Mouse (Mus musculus) embryo, embryonic 9.5 days (tissue): ENCODE measurements around the gene Rbm39.
"Not testable (repeated sequence)": the region's sequence is repeated elsewhere in the genome, so short reads cannot be mapped to it uniquely, and the experiment has no call there.

Source experiments
- DNase-seq: peaks from one replicate; pipeline ENCODE4 v3.0.0-alpha.2; 2017; ENCODE audit errors: extremely low spot score

The Rbm39 gene

GRCm38 (mm10) chr2:156180824-156181590 is 969 bp upstream of the Rbm39 start:
- DNase-seq, result no peak

GRCm38 (mm10) chr2:156179796-156180093 is 293 bp downstream of the Rbm39 start:
- DNase-seq, result no peak

GRCm38 (mm10) chr2:156179046-156179795 is 817 bp downstream of the Rbm39 start:
- peak; percentile 79 for DNase-seq

- no peak for DNase-seq
Measured at GRCm38 (mm10) chr2:156177651-156178050, 2.4 kb downstream of the Rbm39 start.

GRCm38 (mm10) chr2:156177079-156177478 is 3.0 kb downstream of the Rbm39 start:
- no peak for DNase-seq

- no peak for DNase-seq
Measured at GRCm38 (mm10) chr2:156166557-156166956, 13.5 kb downstream of the Rbm39 start.

- no peak for DNase-seq
Measured at GRCm38 (mm10) chr2:156165478-156165877, 14.6 kb downstream of the Rbm39 start.

GRCm38 (mm10) chr2:156151538-156151937 is 28.5 kb downstream of the Rbm39 start:
- no peak for DNase-seq

- no peak for DNase-seq
Measured at GRCm38 (mm10) chr2:156147316-156147915, 32.6 kb downstream of the Rbm39 start.

GRCm38 (mm10) chr2:156146272-156146989 is 33.6 kb downstream of the Rbm39 start:
- DNase-seq, result peak; percentile 27

- DNase-seq, result peak; percentile 34
Measured at GRCm38 (mm10) chr2:156145486-156146130, 34.4 kb downstream of the Rbm39 start.

- peak; percentile 95 for DNase-seq
Measured at GRCm38 (mm10) chr2:156143953-156144724, 35.9 kb downstream of the Rbm39 start, which contains the start of the genes Romo1 and Nfs1. TSS of gene Romo1 (plus strand) at chr2:156144039. TSS of gene Nfs1 (minus strand) at chr2:156144186.

GRCm38 (mm10) chr2:156143367-156143766 is 36.7 kb downstream of the Rbm39 start:
- peak; percentile 22 for DNase-seq

GRCm38 (mm10) chr2:156142820-156143219 is 37.2 kb downstream of the Rbm39 start:
- no peak for DNase-seq

GRCm38 (mm10) chr2:156135695-156136094 is 44.3 kb downstream of the Rbm39 start:
- DNase-seq, result no peak

- no peak for DNase-seq
Measured at GRCm38 (mm10) chr2:156134161-156134560, 45.9 kb downstream of the Rbm39 start.

GRCm38 (mm10) chr2:156126992-156127391 is 53.0 kb downstream of the Rbm39 start, which contains the start of gene Gm28036:
TSS of gene Gm28036 (minus strand) at chr2:156127092.
- DNase-seq, result no peak

- DNase-seq, result no peak
Measured at GRCm38 (mm10) chr2:156123731-156124130, 56.3 kb downstream of the Rbm39 start.

GRCm38 (mm10) chr2:156119566-156119965 is 60.5 kb downstream of the Rbm39 start:
- DNase-seq, result no peak

GRCm38 (mm10) chr2:156112080-156112423 is 68.0 kb downstream of the Rbm39 start:
- DNase-seq, result not testable (repeated sequence)
